Mouse (Mus musculus) T-cell, adult 2 months (primary cell): ENCODE data around the gene Fstl3.
"Not testable (repeated sequence)": the region's sequence is repeated elsewhere in the genome, so short reads cannot be mapped to it uniquely, and the experiment has no call there.

Source experiments
- DNase-seq: peaks from one replicate; pipeline ENCODE4 v3.0.0; 2022; ENCODE audit warnings: low spot score

The Fstl3 gene

GRCm38 (mm10) chr10:79777103-79777531 is at the start of gene Fstl3:
TSS of gene Fstl3 (plus strand) at chr10:79777272.
- DNase-seq: no peak

GRCm38 (mm10) chr10:79728323-79729249 is 48.5 kb upstream of the Fstl3 start:
- DNase-seq: no peak

GRCm38 (mm10) chr10:79729357-79729965 is 47.6 kb upstream of the Fstl3 start:
- no peak for DNase-seq

DNA sequence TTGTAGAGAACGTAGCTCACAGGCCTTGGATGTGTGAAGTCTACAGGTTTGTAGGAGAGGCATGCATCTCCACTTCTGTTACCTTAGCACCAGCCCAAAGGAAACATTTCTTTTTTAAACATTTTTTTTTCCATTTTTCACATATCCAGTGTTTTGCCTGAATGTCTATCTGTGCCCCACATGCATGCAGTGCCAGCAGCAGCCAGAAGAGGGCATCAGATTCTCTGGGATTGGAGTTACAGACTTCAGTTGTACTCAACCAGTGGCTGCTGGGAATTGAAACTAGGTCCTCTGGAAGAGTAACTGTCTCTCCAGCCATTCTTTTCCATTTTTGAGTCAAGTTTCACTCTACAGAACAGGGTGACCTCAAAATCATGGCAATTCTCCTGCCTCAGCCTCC is 44.6 kb upstream of the Fstl3 start:
- peak; percentile 28 for DNase-seq

DNA sequence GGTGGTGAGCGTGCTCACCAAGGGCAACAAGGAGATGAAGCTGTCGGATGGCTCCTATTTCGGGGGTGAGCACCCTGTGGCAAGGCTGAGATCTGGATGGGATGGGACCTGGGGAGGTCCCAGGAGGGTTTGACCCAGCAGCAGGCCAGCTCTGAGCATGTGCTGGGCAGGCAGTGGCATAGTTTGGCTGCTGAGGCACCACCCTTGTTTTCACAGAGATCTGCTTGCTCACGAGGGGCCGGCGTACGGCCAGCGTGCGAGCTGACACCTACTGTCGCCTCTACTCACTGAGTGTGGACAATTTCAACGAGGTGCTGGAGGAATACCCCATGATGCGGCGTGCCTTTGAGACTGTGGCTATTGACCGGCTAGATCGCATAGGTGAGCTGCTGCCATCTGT is 43.2 kb upstream of the Fstl3 start:
- DNase-seq: no peak

DNA sequence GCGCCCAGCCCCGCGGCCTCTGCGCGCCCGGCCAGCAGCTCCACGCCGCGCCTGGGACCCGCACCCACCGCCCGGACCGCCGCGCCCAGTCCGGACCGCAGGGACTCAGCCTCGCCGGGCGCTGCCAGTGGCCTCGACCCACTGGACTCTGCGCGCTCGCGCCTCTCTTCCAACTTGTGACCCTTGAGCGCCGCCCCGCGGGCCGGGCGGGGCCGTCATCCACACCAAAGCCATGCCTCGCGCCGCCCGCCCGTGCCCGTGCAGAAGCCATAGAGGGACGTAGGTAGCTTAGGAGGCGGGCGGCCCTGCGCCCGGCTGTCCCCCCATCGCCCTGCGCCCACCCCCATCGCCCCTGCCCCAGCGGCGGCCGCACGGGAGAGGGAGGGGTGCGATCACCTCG is 41.7 kb upstream of the Fstl3 start:
- DNase-seq: no peak

- DNase-seq: no peak
Observed at GRCm38 (mm10) chr10:79736706-79737105, 40.4 kb upstream of the Fstl3 start.

DNA sequence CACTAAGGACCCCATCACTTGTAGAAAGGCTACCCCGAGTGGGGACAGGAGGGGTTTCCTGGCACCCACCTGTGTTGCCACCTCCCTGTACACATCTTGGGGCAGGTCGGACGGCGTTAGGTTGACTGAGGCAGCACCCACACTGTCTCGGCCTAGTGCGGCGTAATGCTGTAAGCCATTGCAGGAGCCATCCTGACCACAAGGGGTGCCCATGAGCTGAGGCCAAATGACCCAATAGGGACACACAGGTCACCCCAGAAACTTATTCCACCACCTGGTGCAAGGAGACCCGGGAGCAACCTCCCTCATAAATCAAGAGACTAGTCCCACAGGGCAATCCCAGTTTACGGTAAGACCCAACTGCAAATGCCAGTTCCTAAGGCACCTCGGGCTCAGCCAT is 38.8 kb upstream of the Fstl3 start:
- DNase-seq: no peak

GRCm38 (mm10) chr10:79739234-79739633 is 37.8 kb upstream of the Fstl3 start:
- DNase-seq: no peak

DNA sequence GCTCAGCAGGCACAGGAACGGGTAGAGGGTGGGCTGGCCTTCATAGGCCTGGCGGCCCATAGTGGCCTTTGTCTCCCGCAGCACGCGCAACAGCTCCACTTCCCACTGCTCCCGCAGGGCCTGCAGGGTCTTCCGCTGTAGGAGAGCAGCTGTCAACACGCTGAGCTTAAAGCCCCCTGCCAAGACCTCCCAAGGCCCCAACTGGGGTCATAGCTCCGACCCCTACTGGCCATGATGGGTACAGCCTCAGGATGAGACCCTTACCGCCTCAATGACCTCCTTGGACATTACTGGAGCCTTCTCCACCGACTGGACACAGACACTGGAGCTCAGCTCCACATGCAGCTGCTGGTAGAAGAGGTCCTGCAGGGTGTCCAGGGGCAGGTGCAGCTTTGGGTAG is 36.2 kb upstream of the Fstl3 start:
- no peak for DNase-seq

GRCm38 (mm10) chr10:79743161-79743560 is 33.9 kb upstream of the Fstl3 start:
- no peak for DNase-seq

- no peak for DNase-seq
Observed at GRCm38 (mm10) chr10:79743650-79744365, 33.3 kb upstream of the Fstl3 start.

- no peak for DNase-seq
Observed at GRCm38 (mm10) chr10:79745411-79745810, 31.7 kb upstream of the Fstl3 start.

- DNase-seq: peak; percentile 97
Observed at GRCm38 (mm10) chr10:79745898-79746773, 30.9 kb upstream of the Fstl3 start, which contains the start of gene Polrmt. TSS of gene Polrmt (minus strand) at chr10:79746581.

DNA sequence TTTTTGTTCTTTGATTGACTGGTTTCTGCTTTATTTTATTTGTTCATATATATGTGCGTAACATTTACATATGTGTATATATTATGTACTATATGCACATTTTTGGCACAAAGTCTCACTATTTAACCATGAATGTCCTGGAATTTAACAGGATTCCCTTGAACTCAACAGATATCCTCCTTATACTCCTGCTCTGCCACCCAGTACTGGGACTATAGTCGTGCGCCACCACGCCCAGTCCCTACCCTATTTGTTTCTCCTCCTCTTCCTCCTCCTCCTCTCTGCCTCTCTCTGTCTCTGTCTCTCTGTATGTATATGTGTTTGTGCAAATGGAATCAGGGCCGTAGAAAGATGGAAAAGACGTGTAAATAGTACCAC is 30.3 kb upstream of the Fstl3 start:
- DNase-seq: no peak

DNA sequence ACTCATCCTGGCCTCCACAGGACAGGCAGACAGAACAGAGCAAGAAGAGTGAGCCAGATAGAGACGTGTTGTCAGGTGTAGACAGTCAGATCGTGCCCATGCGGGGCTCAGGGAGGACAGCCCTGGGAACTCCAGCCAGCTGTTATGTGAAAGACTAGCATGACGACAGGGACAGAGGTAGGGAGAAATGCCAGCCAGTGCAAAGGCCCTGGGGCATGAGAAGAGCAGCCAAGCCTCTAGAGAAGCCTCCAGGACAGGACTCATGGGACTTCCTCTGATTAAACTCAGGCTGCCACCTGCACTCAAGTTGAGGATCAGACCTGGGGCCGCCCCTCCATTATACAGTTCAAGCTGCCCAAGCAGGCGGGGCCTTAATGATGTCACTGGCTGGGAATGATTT is 28.6 kb upstream of the Fstl3 start:
- DNase-seq: no peak

DNA sequence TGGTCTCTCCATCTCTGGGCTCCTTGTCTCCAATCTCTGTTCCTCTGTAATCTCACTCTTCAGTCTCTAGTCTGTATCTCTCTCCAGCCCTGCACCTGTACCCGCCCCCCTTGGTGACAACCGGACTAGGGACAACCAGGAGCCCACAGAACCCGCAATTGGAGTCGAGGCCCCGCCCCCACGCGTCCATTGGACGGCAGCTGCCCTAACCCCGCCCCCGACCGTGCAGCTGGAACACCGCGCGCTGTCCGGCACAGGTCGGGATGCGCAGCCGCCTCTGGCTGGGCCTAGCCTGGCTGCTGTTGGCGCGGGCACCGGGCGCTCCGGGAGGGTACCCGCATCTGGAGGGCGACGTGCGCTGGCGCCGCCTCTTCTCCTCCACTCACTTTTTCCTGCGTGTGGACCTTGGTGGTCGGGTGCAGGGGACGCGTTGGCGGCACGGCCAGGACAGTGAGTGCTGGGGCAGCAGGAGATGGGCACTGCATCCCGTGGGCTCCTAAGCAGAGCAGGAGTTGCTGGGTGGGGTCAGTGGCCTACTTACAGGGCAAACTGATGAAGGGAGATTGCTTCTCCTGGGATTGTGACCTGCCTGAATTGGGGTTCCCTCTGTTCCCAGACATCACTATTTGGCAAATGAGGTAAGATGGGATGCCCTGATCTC is 22.1 kb upstream of the Fstl3 start, which contains the start of gene Fgf22:
Fgf22 (plus strand) TSS at position 221 of the 661 bp plus-strand sequence.
- no peak for DNase-seq

DNA sequence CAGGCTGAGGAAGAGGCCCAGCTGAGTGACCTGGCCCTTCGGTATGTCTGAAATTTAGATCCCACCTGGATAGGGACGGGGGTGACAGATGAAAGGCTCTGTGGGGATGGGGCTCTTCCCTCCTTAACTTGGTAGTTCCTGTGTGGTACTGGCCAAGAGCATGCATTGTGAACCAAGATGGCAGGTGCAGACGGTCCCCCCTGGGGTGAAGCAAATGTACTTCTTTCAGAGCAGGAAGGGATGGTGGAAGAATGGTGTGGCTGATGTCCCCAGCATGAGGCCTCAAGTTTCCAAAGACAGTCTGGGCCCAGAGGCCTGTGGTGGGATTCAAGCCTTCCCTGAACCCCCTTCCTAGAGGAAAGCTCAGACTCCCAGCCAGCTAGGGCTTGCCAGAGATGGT is 21.2 kb upstream of the Fstl3 start:
- no peak for DNase-seq

DNA sequence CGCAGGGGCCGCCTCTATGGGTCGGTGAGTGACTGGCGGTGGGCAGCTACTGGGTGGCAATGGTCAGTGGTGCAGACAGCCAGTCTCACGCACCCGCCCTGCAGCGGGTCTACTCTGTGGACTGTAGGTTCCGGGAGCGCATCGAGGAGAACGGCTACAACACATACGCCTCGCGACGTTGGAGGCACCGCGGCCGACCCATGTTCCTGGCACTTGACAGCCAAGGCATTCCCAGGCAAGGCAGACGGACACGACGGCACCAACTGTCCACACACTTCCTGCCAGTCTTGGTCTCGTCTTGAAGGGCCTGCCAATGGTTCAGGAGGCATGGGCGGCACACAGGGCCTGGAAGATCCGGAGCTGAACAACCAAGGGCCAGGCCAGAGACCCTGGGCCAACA is 20.4 kb upstream of the Fstl3 start:
- DNase-seq: no peak

DNA sequence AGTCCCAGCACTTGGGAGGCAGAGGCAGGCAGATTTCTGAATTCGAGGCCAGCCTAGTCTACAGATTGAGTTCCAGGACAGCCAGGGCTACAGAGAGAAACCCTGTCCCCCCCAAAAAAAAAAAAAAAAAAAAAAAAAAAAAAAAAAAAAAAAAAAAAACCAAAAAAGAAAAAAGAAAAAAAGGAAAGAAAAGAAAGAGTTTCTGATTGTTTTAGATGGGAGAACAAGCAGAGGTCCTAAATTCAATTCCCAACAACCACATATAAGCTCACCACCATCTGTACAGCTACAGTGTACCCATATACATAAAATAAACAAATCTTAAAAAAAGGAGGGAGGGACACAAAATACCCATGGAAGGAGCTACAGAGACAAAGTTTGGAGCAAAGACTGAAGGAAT is 17.4 kb upstream of the Fstl3 start:
- DNase-seq: not testable (repeated sequence)

- DNase-seq: no peak
Observed at GRCm38 (mm10) chr10:79760603-79761143, 16.4 kb upstream of the Fstl3 start.
